Mouse (Mus musculus): ENCODE data around the gene Gbf1.

DNA sequence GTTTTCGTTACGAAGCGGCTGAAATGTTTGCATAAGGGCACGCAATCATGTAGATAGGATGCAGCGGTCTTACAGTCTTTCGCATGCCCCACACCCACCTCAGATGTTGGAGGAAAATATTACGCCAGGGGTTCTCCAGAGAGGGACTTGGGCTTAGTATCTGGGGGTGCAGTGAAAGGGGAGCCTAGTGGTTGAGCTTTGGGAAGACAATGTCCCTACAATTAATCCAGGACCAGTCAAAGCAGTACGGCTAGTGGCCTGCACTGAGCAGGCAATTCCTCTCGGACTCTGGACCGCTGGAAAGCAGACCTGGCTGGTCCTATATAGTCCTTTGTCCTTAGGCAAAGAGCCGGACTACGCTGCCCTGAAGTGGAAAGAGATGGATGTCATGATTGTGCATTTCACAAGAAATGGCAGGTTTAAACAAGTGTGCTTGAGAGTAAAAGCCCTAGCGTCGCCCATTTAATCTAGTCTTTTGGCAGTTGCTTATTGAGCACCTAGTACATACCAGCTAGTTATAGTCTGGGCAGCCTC, 175.3 kb downstream of the Gbf1 start:
- TF ChIP-seq CTCF (IDR thresholded peaks at IDR 0.05; ENCODE audit: low read depth, low read length) (no peak), GATA1 (IDR thresholded peaks at IDR 0.05; ENCODE audit: borderline replicate concordance, low read length) (no peak), GATA2 (IDR thresholded peaks at IDR 0.05; ENCODE audit: borderline replicate concordance, low read depth, low read length) (no peak), TAL1 (conservative IDR thresholded peaks at IDR 0.05; ENCODE audit: low read depth, low read length) (no peak)

All from G1E (cell line).